Mouse (Mus musculus) heart, embryonic 12.5 days (tissue): ENCODE measurements around the gene Prkaca. TPM values are rescaled to one million over a fixed set of nuclear protein-coding genes. Genes with fewer than 3 reads are reported as not detected.

ENCODE experiments used
- ATAC-seq: fragments of 200-750 bp; cut with Nextera tagmentation; 2 replicates; pipeline ENCODE4 v1.8.0; 2017; ENCODE audit warnings: moderate TSS enrichment, moderate library complexity; ENCODE audit not compliant: insufficient number of reproducible peaks, low FRiP score
- H3K27ac ChIP-seq: fragments of 300-500 bp; sonication (generic); 2 replicates; pipeline ENCODE4 v1.5.1; 2016; ENCODE audit warnings: mild to moderate bottlenecking, moderate library complexity; ENCODE audit not compliant: poor library complexity, severe bottlenecking
- H3K27me3 ChIP-seq: fragments of 300-500 bp; sonication (generic); replicated peaks from 2 replicates; pipeline ENCODE4 v1.6.1; 2016; ENCODE audit warnings: mild to moderate bottlenecking, moderate library complexity
- H3K36me3 ChIP-seq: fragments of 300-500 bp; sonication (generic); 2 replicates; pipeline ENCODE4 v1.6.1; 2016; ENCODE audit warnings: mild to moderate bottlenecking, moderate library complexity
- H3K4me1 ChIP-seq: fragments of 300-500 bp; sonication (generic); replicated peaks from 2 replicates; pipeline ENCODE4 v1.6.1; 2016; ENCODE audit warnings: mild to moderate bottlenecking
- H3K4me2 ChIP-seq: fragments of 300-500 bp; sonication (generic); 2 replicates; pipeline ENCODE4 v1.6.1; 2016; ENCODE audit warnings: mild to moderate bottlenecking, moderate library complexity
- H3K4me3 ChIP-seq: fragments of 300-500 bp; sonication (generic); 2 replicates; pipeline ENCODE4 v1.5.1; 2016; ENCODE audit warnings: mild to moderate bottlenecking
- H3K9ac ChIP-seq: fragments of 300-500 bp; sonication (generic); 2 replicates; pipeline ENCODE4 v1.6.1; 2016; ENCODE audit warnings: mild to moderate bottlenecking, moderate library complexity
- H3K9me3 ChIP-seq: fragments of 300-500 bp; sonication (generic); replicated peaks from 2 replicates; pipeline ENCODE4 v1.6.1; 2016; ENCODE audit warnings: mild to moderate bottlenecking, moderate library complexity
- WGBS: fragments of 180-500 bp; shearing (Covaris S2); methylation state at CpG from one replicate; pipeline ENCODE4 v1.1.7; 2016; 5-methylcytosine and 5-hydroxymethylcytosine counted together
- polyA plus RNA-seq: library from polyadenylated mRNA; unstranded; fragments of >200 nt; fragmentation: Nextera tagmentation; extraction: Ambion mirVana; gene quantifications from 2 replicates; pipeline ENCODE4 v1.2.1, GENCODE M21; 2016

Gene Prkaca
- polyA plus RNA-seq, 1 experiment from 2014 or later = 216 TPM

DNA sequence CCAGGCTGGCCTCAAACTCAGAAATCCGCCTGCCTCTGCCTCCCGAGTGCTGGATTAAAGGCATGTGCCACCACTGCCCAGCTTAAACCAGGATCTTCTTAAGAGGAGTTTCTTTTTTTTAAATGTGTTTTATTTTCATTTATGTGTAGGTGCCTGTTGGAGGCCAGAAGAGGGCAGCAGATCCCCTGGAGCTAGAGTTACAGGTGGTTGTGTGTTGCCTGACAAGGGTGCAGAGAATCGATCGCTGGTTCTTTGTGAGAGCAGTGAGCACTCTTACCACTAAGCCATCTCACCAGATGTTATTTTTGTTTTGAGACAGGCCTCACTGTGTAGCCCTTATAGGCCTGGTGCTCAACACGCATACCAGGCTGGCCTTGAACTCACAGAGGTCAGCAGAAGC lies 43.0 kb downstream of the Prkaca start:
- ATAC-seq = no peak
- H3K4me2 ChIP-seq = no peak overlapping the region
- 0 out of 2 replicates have a peak, but pooled peaks cover 4% of the 10 kb centered on the region for H3K9me3 ChIP-seq
- H3K27ac ChIP-seq = no peak overlapping the region
- H3K27me3 ChIP-seq = peaks cover 50% of the 10 kb centered on the region
- H3K4me1 ChIP-seq = peaks cover 17% of the 10 kb centered on the region
- 90% methylated on average over 5 of the region's 5 CpGs for WGBS
- H3K9ac ChIP-seq = no peak overlapping the region
- no peaks in the 10 kb centered on the region for H3K36me3 ChIP-seq
- H3K4me3 ChIP-seq = no peak overlapping the region

DNA sequence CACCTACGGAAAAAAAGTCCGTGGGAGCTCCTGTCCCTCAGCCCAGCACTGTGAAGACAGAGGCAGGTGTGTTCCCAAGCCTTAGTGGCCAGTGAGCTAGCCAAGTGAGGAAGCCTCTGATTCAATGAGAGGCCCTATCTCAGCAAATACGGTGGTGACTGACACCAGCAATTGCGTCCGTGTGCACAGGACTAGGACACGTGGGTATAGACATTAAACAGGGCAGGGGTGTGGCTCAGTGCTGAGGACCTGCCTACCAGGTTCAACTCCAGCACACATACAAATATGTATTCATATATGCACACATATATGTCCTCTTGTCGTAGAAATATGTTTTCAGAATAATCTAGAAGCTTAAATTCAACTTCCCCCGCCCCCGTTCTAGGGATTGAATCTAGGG lies 46.9 kb downstream of the Prkaca start:
- Histone ChIP-seq H3K4me3 (no peak overlapping the region), H3K36me3 (no peaks in the 10 kb centered on the region), H3K4me2 (no peak overlapping the region), H3K4me1 (peaks cover 33% of the 10 kb centered on the region), H3K9ac (no peak overlapping the region), H3K9me3 (0 out of 2 replicates have a peak, but pooled peaks cover 4% of the 10 kb centered on the region), H3K27me3 (peaks cover 31% of the 10 kb centered on the region), H3K27ac (no peak overlapping the region)
- 76% methylated on average over 9 of the region's 9 CpGs for WGBS
- no peak for ATAC-seq

DNA sequence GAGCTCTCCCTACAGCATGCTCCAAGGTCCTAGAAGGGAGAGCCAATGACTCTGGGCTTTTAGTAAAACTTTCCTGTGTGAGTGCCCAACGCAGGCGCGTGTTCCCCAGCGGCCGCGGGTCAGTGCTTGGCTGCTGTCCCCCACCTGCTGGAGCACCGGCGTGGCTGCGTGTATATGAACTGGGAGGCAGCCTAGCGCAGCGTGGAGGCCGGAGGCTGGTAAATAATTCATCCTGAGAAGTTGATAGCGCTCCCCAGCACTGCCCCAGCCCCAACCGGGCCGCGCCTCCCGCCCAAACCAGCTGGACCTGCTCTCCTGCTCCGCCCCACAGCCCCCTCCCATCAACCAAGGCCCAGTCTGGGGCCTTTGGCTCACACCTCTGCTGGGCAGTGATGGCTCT lies 48.3 kb downstream of the Prkaca start, which contains the start of gene Palm3:
Gene Palm3, plus strand, starts transcription at position 376 of the 400 bp plus-strand sequence.
- peak within 1 kb of the TSS; percentile 6 for H3K4me2 ChIP-seq
- peak; percentile 2; the same call in 1 of the 2 replicates for ATAC-seq
- 6% methylated on average over 18 of the region's 18 CpGs for WGBS
- H3K9ac ChIP-seq = no peak within 1 kb of the TSS
- peaks cover 44% of the 10 kb centered on the region for H3K27me3 ChIP-seq
- H3K4me1 ChIP-seq = peaks cover 37% of the 10 kb centered on the region
- H3K36me3 ChIP-seq = no peaks in the 10 kb centered on the region
- no peak within 1 kb of the TSS for H3K27ac ChIP-seq
- H3K9me3 ChIP-seq = no peaks in the 10 kb centered on the region
- no peak within 1 kb of the TSS for H3K4me3 ChIP-seq

DNA sequence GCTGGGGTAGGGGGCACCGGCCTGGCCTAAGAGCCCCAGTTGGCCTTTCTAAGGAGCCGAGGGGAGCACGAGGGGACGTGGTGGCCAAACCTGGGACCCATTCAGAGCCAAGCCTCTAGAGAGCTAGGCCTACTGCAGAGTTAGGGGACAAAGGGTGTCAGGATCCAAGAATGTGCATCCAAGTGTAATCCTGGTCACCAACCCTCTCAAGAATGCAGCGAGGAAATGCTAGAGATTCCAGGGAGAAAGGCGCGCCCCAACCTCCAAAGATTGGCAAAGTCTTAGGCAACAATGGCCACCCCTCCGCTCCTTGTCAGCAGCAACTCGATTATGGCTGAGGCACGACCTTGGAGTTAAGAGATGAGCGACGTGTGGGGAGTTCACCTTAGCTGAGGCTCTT lies 48.8 kb downstream of the Prkaca start:
- Histone ChIP-seq H3K4me3 (no peak overlapping the region), H3K27me3 (peaks cover 48% of the 10 kb centered on the region), H3K36me3 (no peaks in the 10 kb centered on the region), H3K4me2 (peak overlapping the region; percentile 6; the same call in 1 of the 2 replicates), H3K9ac (no peak overlapping the region), H3K9me3 (no peaks in the 10 kb centered on the region), H3K4me1 (peaks cover 41% of the 10 kb centered on the region), H3K27ac (no peak overlapping the region)
- WGBS = 45% methylated on average over 12 of the region's 12 CpGs
- no peak for ATAC-seq

DNA sequence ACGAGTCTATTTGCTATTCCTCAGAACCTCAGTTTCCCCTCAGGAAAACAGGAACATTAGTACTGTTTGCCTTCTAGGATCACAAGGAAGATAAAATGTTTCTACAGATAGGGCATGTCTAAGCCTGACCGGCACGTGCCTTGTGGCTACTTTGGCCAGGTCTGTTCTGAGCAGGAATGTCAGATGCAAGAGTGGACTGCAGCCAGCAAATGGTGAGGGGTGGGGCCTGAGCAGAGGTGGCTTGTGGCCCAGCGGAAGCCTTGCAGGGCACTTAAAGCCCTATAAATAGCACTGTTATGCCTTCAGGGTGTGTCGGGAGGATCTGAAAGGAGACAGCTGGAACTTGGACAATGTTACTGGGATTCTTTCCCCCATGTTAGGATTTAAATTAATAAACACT lies 50.3 kb downstream of the Prkaca start:
- Histone ChIP-seq H3K36me3 (no peaks in the 10 kb centered on the region), H3K27ac (peak overlapping the region; percentile 66), H3K27me3 (peaks cover 56% of the 10 kb centered on the region), H3K9ac (no peak overlapping the region), H3K4me3 (no peak overlapping the region), H3K4me2 (peak overlapping the region; percentile 35), H3K9me3 (no peaks in the 10 kb centered on the region), H3K4me1 (peaks cover 41% of the 10 kb centered on the region)
- 6% methylated on average over 5 of the region's 5 CpGs for WGBS
- ATAC-seq = peak; percentile 52

DNA sequence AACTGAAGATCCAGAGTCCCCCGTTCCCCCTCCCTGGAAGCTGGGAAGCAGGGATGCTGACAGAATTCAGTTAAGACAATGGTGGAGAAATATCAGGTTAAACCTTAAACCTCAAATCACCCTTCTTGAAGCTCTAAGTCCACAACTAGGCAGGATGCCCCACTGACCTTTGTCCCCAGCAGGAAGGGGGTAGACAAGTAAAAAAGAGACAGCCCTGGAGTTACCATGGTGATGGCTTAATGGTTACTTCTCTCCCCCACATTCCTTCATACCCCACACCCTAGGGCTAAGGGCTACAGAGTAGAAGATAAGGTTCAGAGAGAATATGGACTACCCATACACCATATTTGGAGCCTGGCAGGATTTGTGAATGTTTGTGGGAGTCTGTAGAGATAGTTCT lies 50.8 kb downstream of the Prkaca start:
- Histone ChIP-seq H3K4me1 (peaks cover 41% of the 10 kb centered on the region), H3K27ac (peak overlapping the region; percentile 66), H3K27me3 (peaks cover 57% of the 10 kb centered on the region), H3K4me2 (peak overlapping the region; percentile 35), H3K36me3 (no peaks in the 10 kb centered on the region), H3K4me3 (no peak overlapping the region), H3K9ac (no peak overlapping the region), H3K9me3 (no peaks in the 10 kb centered on the region)
- 41% methylated on average over 1 of the region's 1 CpGs for WGBS
- ATAC-seq = no peak

DNA sequence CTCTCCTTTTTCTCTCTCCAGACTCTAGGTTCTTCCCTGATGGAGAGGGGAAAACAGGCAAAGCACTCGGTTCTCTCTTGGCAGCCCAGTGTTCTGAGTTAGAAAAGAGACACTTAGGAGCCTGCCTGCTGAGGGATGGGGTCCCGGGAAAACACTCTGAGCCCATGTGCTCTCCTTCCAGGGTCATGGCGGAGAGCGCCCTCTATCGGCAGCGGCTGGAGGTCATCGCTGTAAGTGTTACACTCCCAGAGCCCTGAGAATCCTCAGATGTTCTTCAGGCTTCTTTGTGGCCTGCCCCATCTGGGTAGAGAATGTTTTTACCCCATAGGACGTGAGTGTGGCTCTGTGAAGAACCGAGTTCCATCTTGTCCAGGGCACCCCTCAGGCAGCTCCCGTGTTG lies 51.4 kb downstream of the Prkaca start:
- Histone ChIP-seq H3K27ac (no peak overlapping the region), H3K4me3 (no peak overlapping the region), H3K9ac (no peak overlapping the region), H3K27me3 (peaks cover 63% of the 10 kb centered on the region), H3K36me3 (no peaks in the 10 kb centered on the region), H3K9me3 (no peaks in the 10 kb centered on the region), H3K4me1 (peaks cover 41% of the 10 kb centered on the region), H3K4me2 (no peak overlapping the region)
- no peak for ATAC-seq
- WGBS = 14% methylated on average over 10 of the region's 10 CpGs

DNA sequence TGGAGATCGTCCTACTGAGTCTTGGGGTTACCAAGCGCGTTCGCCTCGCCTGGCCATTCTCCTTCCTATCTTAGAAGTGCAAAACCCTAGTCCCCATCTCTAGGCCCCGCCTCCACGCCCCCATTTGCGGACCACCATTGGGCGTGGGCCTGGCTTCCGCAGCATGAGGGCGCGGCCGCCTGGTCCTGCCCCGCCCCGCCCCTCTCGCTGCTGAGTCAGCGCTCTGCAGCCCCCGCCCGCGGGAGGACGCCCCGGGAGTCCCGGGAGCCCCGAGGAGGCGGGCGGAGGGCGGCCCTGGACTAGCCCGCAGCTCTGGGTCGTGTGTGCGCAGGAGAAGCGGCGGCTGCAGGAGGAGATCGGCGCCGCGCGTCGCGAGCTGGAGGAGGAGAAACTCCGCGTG lies 53.1 kb downstream of the Prkaca start:
- peaks cover 57% of the 10 kb centered on the region for H3K27me3 ChIP-seq
- peak; percentile 64 for ATAC-seq
- no peak overlapping the region for H3K27ac ChIP-seq
- no peaks in the 10 kb centered on the region for H3K9me3 ChIP-seq
- H3K4me1 ChIP-seq = peaks cover 41% of the 10 kb centered on the region
- peak overlapping the region; percentile 76 for H3K4me2 ChIP-seq
- peak overlapping the region; percentile 44 for H3K4me3 ChIP-seq
- WGBS = under 1% methylated on average over 40 of the region's 41 CpGs
- peaks cover 4% of the 10 kb centered on the region; the same call in 1 of the 2 replicates for H3K36me3 ChIP-seq
- peak overlapping the region; percentile 45 for H3K9ac ChIP-seq

DNA sequence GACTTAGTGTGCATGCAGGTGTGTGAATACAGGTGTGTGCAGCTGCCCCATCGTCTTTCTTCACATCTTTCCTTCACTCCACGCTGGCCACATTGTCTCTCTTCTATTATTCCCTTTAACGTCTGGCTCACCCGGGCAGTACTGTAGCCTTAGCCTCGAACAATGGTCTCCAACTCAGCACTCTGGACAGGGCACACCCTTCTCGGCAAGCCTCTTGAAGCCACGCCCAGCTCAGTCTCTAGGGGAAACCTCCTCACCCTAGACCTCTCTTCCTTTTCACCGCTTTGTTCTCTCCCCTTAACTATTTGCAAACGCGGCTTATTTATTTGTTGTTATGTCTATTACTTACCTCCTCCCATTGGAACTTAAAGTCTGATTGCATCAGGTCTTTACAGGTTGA lies 54.7 kb downstream of the Prkaca start:
- Histone ChIP-seq H3K9ac (no peak overlapping the region), H3K4me2 (no peak overlapping the region), H3K36me3 (peaks cover 9% of the 10 kb centered on the region; the same call in 1 of the 2 replicates), H3K27ac (no peak overlapping the region), H3K4me3 (no peak overlapping the region), H3K27me3 (peaks cover 53% of the 10 kb centered on the region), H3K4me1 (peaks cover 28% of the 10 kb centered on the region), H3K9me3 (no peaks in the 10 kb centered on the region)
- WGBS = 14% methylated on average over 10 of the region's 10 CpGs
- no peak for ATAC-seq

DNA sequence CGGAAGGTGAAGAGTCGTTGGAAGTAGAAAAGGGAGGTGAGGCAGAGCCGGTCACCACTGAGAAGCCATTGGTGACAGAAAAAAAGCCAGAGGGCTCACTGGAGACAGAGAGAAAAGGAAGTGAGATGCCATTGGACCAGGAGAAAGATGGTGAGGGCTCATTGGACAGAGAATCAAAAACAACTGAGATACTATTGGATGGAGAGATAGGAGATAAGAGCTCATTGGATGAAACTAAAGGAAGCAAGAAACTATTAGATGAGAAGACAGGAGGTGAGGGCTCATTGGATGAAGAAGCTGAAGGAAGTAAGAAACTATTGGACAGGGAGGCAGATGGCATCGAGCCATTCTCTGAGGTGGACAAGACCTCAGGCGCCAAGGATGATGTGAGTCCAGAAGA lies 56.5 kb downstream of the Prkaca start:
- 78% methylated on average over 5 of the region's 5 CpGs for WGBS
- no peak overlapping the region for H3K9ac ChIP-seq

DNA sequence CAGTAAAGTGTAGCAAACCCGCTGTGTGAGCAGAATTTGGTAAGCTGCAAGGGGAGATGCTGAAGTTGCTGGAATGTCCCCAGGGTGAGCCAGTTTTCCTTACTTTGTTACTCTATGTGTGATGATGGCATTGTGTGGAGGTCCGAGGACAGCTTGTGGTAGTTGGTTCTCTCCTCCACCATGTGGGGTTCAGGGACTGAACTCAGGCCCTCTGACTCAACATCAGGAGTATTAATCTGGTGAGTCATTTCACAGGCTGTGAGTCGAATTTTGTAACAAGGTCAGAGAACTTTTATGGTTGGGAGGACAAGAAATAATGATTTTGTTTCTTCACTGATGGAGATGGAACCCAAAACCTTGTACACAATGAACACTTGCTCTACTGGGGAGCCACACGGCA lies 60.0 kb downstream of the Prkaca start:
- Histone ChIP-seq H3K4me2 (no peak overlapping the region), H3K27ac (no peak overlapping the region), H3K36me3 (peaks cover 9% of the 10 kb centered on the region; the same call in 1 of the 2 replicates), H3K4me1 (no peaks in the 10 kb centered on the region), H3K4me3 (no peak overlapping the region), H3K9ac (no peak overlapping the region), H3K9me3 (no peaks in the 10 kb centered on the region), H3K27me3 (peaks cover 30% of the 10 kb centered on the region)
- ATAC-seq = no peak
- WGBS = 78% methylated on average over 4 of the region's 4 CpGs

More for the DNA sequence above, 56.5 kb downstream of the Prkaca start:
- Histone ChIP-seq H3K36me3 (peaks cover 9% of the 10 kb centered on the region; the same call in 1 of the 2 replicates), H3K4me1 (peaks cover 10% of the 10 kb centered on the region), H3K9me3 (no peaks in the 10 kb centered on the region), H3K27ac (no peak overlapping the region), H3K27me3 (peaks cover 51% of the 10 kb centered on the region), H3K4me2 (no peak overlapping the region), H3K4me3 (no peak overlapping the region)
- no peak for ATAC-seq

DNA sequence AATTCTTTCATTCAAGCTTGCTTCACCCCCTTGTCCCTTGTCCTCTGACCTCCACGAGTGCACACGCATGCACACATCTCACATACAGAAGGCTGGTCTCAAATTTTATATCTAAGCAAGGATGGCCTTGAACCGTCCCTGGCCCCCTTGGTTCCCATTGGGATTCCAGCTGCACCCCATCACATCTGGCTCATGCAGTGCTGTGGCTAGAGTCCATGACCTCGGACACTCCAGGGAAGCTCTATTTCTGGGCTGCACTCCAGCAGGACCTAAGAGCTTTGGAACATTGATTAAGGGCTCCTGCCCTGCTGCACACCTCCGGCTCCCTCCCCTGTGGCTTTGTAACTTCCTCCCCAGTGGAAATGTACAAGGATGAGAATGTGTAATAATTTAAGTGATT lies 65.2 kb downstream of the Prkaca start:
- Histone ChIP-seq H3K36me3 (no peaks in the 10 kb centered on the region), H3K4me2 (no peak overlapping the region), H3K9ac (no peak overlapping the region), H3K27ac (no peak overlapping the region), H3K9me3 (no peaks in the 10 kb centered on the region), H3K4me1 (peaks cover 10% of the 10 kb centered on the region), H3K27me3 (peaks cover 30% of the 10 kb centered on the region), H3K4me3 (no peak overlapping the region)
- WGBS = 70% methylated on average over 5 of the region's 5 CpGs
- ATAC-seq = no peak
